Mouse (Mus musculus) embryonic facial prominence, embryonic 14.5 days (tissue): ENCODE data around the gene Sept9. TPM values are rescaled to one million over a fixed set of nuclear protein-coding genes. Genes with fewer than 3 reads are reported as not detected.
A peak's percentile ranks its signal among the peaks of the same experiment; 100 is the strongest.

ENCODE experiments used
- ATAC-seq: fragments of 200-750 bp; cut with Nextera tagmentation; 2 replicates; pipeline ENCODE4 v1.8.0; 2017; ENCODE audit warnings: low read depth, moderate number of reproducible peaks, moderate TSS enrichment
- DNase-seq: peaks from one replicate; pipeline ENCODE4 v3.0.0-alpha.2; 2015; ENCODE audit warnings: low spot score
- H3K27ac ChIP-seq: fragments of 300-500 bp; sonication (generic); replicated peaks from 2 replicates; pipeline ENCODE4 v1.5.1; 2014; ENCODE audit warnings: low read depth, mild to moderate bottlenecking, low read length, moderate library complexity
- H3K27me3 ChIP-seq: fragments of 300-500 bp; sonication (generic); replicated peaks from 2 replicates; pipeline ENCODE4 v1.6.1; 2014; ENCODE audit warnings: low read length; ENCODE audit not compliant: control insufficient read depth, insufficient read depth
- H3K36me3 ChIP-seq: fragments of 300-500 bp; sonication (generic); 2 replicates; pipeline ENCODE4 v1.6.1; 2014; ENCODE audit warnings: low read length, mixed read lengths; ENCODE audit not compliant: control insufficient read depth, insufficient read depth
- H3K4me1 ChIP-seq: fragments of 300-500 bp; sonication (generic); 2 replicates; pipeline ENCODE4 v1.6.1; 2014; ENCODE audit warnings: antibody characterized with exemption, low read length; ENCODE audit not compliant: control insufficient read depth, insufficient read depth
- H3K4me2 ChIP-seq: fragments of 300-500 bp; sonication (generic); 2 replicates; pipeline ENCODE4 v1.6.1; 2014; ENCODE audit warnings: low read depth, mild to moderate bottlenecking, low read length, moderate library complexity, mixed read lengths
- H3K4me3 ChIP-seq: fragments of 300-500 bp; sonication (generic); 2 replicates; pipeline ENCODE4 v1.5.1; 2014; ENCODE audit warnings: low read depth, mild to moderate bottlenecking, low read length
- H3K9ac ChIP-seq: fragments of 300-500 bp; sonication (generic); 2 replicates; pipeline ENCODE4 v1.6.1; 2014; ENCODE audit warnings: low read depth, mild to moderate bottlenecking, low read length, moderate library complexity, mixed read lengths
- H3K9me3 ChIP-seq: fragments of 300-500 bp; sonication (generic); 2 replicates; pipeline ENCODE4 v1.6.1; 2016; ENCODE audit warnings: low read length; ENCODE audit not compliant: control insufficient read depth
- WGBS: fragments of 180-500 bp; shearing (Covaris S2); extraction: QIAGEN DNeasy Blood & Tissue Kit; methylation state at CpG from one replicate; pipeline ENCODE4 v1.1.7; 2014; 5-methylcytosine and 5-hydroxymethylcytosine counted together
- polyA plus RNA-seq: library from polyadenylated mRNA; unstranded; fragments of >200 nt; fragmentation: Nextera tagmentation; extraction: Ambion mirVana; gene quantifications from 2 replicates; pipeline ENCODE4 v1.2.1, GENCODE M21; 2014

The Sept9 gene
- polyA plus RNA-seq, 1 experiment from 2014 or later, result 115 TPM

GRCm38 (mm10) chr11:117407196-117407595 lies 207.7 kb downstream of the Sept9 start:
- Histone ChIP-seq H3K4me2 (peak overlapping the region; percentile 62), H3K4me3 (peak overlapping the region; percentile 34; the same call in 1 of the 2 replicates), H3K4me1 (peaks cover 27% of the 10 kb centered on the region), H3K9ac (peak overlapping the region; percentile 58), H3K36me3 (no peaks in the 10 kb centered on the region), H3K27ac (peak overlapping the region; percentile 13; the same call in 1 of the 2 replicates), H3K27me3 (no peaks in the 10 kb centered on the region), H3K9me3 (no peaks in the 10 kb centered on the region)
- 15% methylated on average over 4 of the region's 4 CpGs for WGBS
- no peak for ATAC-seq
- no peak for DNase-seq

DNA sequence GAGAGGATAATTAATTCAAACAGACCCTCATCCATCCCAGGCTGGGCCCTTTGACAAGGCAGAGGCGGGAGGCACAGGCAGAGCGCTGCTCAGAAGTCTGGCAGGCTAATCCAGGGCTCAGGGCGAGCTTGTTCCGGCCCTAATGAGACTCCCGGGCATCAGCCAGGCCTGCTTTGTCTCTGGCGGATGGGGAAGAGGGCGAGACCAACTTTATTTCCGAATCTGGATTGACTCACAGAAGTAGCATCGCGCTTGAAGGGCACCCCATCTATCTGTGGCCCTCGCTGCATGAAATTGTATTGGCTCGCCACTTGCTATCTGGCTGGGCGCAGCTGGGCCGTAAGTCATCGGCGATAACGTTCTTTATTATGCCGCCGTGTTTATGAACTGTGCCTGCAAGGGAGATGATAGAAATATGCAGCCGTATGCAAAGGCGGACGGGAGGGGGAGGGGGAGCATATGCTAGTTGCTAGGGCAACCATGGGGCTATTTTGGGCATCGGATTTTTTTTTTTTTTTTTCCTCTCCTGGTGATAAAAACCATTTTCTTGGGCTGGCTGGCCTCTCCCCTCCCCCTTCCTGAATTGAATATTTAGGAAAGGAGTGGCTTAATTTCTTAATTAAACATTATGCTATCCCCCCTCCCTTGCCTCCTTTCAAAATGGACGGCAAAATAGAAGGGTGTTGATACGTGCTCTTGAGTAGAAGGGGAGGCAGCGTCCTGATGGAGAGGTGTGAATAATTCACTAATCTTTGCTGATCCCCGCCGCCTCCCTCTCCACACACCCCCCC lies 208.4 kb downstream of the Sept9 start:
- WGBS, result under 1% methylated on average over 28 of the region's 28 CpGs
- H3K9me3 ChIP-seq, result no peaks in the 10 kb centered on the region
- ATAC-seq, result peak; percentile 77
- no peaks in the 10 kb centered on the region for H3K36me3 ChIP-seq
- H3K9ac ChIP-seq, result peak overlapping the region; percentile 58
- DNase-seq, result peak; percentile 87
- peak overlapping the region; percentile 13 for H3K27ac ChIP-seq
- H3K4me1 ChIP-seq, result peaks cover 27% of the 10 kb centered on the region
- H3K4me2 ChIP-seq, result peak overlapping the region; percentile 62
- no peaks in the 10 kb centered on the region for H3K27me3 ChIP-seq
- peak overlapping the region; percentile 34 for H3K4me3 ChIP-seq

- ATAC-seq (no peak; the same call in 1 of the 2 replicates), DNase-seq (no peak)
- peak overlapping the region; percentile 37; the same call in 1 of the 2 replicates for H3K9ac ChIP-seq
- peaks cover 31% of the 10 kb centered on the region for H3K4me1 ChIP-seq
- peak overlapping the region; percentile 62 for H3K4me2 ChIP-seq
- H3K36me3 ChIP-seq, result no peaks in the 10 kb centered on the region
- WGBS, result 4% methylated on average over 13 of the region's 16 CpGs
- H3K27me3 ChIP-seq, result peaks cover 2% of the 10 kb centered on the region
- no peak overlapping the region for H3K27ac ChIP-seq
- no peaks in the 10 kb centered on the region for H3K9me3 ChIP-seq
- H3K4me3 ChIP-seq, result no peak overlapping the region
Observed at GRCm38 (mm10) chr11:117408442-117409031, 209.1 kb downstream of the Sept9 start.

GRCm38 (mm10) chr11:117409331-117409730 lies 209.9 kb downstream of the Sept9 start:
- Histone ChIP-seq H3K4me3 (no peak overlapping the region), H3K4me2 (no peak overlapping the region), H3K36me3 (no peaks in the 10 kb centered on the region), H3K27me3 (peaks cover 4% of the 10 kb centered on the region), H3K9ac (no peak overlapping the region), H3K27ac (no peak overlapping the region), H3K4me1 (peaks cover 33% of the 10 kb centered on the region), H3K9me3 (no peaks in the 10 kb centered on the region)
- ATAC-seq (no peak), DNase-seq (no peak)
- WGBS, result 64% methylated on average over 11 of the region's 11 CpGs

DNA sequence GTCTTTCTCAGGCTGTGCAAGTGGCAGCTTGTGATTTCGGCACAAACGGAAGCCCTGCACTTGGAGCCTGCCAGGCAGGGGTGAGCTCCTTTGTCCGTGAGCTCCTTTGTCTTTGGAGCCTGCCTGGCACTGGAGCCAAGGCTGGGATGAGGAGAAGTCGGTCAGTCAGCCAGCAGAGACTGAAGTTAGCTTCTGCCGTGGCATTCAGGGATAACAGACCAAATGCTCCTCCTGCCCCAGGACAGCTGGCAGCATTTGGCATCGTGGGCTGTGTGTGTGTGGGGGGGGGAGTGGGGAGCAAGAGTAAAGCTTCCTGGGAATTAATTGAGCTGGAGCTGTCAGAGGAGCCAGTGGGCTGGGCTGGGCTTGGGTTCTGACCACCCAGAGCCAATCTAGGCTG lies 210.6 kb downstream of the Sept9 start:
- DNase-seq (peak; percentile 35), ATAC-seq (no peak)
- no peaks in the 10 kb centered on the region for H3K36me3 ChIP-seq
- WGBS, result 16% methylated on average over 6 of the region's 6 CpGs
- H3K9me3 ChIP-seq, result no peaks in the 10 kb centered on the region
- no peak overlapping the region for H3K9ac ChIP-seq
- H3K4me3 ChIP-seq, result no peak overlapping the region
- no peak overlapping the region for H3K4me2 ChIP-seq
- peaks cover 40% of the 10 kb centered on the region for H3K4me1 ChIP-seq
- no peak overlapping the region; the same call in 1 of the 2 replicates for H3K27ac ChIP-seq
- peaks cover 4% of the 10 kb centered on the region for H3K27me3 ChIP-seq

DNA sequence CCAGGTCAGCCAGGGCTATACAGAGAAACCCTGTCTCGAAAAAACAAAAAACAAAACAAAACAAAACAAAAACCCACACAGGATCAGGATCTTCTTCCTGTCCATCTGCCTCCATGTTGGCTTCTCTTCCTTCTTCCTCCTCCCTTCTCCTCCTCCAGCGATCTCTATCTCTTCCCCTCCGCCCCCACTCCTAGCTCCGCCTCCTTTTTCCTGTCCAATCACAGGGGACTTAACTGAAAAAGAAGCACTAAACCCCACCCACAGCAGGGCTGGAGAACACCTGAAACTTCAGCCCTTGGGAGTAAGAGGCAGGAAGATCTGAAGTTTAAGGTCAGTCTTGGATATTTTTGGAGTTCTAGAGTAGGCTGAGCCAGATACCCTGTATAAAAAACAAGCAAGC lies 212.2 kb downstream of the Sept9 start:
- no peaks in the 10 kb centered on the region for H3K36me3 ChIP-seq
- peaks cover 51% of the 10 kb centered on the region for H3K4me1 ChIP-seq
- no peak overlapping the region for H3K4me3 ChIP-seq
- H3K27ac ChIP-seq, result no peak overlapping the region
- no peak for DNase-seq
- H3K27me3 ChIP-seq, result peaks cover 9% of the 10 kb centered on the region
- WGBS, result 81% methylated on average over 4 of the region's 4 CpGs
- H3K9ac ChIP-seq, result no peak overlapping the region
- H3K4me2 ChIP-seq, result no peak overlapping the region
- ATAC-seq, result no peak
- H3K9me3 ChIP-seq, result no peaks in the 10 kb centered on the region

Other genes starting within 250 kb of the Sept9 start
- 43.8 and 45.4 TPM in 2 replicates for gene Sec14l1, start 84.5 kb upstream of the Sept9 start, polyA plus RNA-seq